Mouse (Mus musculus) sigmoid colon, adult 10 weeks (tissue): Measurements from ENCODE around the gene Rpusd3. TPM values are rescaled to one million over a fixed set of nuclear protein-coding genes. Genes with fewer than 3 reads are reported as not detected.

Source experiments
- polyA plus RNA-seq: library from polyadenylated mRNA; stranded (reverse); fragments of 350-450 nt; fragmentation: Illumina TruSeq; extraction: RNeasy Lipid Tissue Mini Kit (QIAGEN cat#74804); gene quantifications from one replicate; pipeline ENCODE4 v1.2.3, GENCODE M21; 2014; ENCODE audit warnings: low read depth, low replicate concordance

Gene Rpusd3
- polyA plus RNA-seq, result not detected

DNA sequence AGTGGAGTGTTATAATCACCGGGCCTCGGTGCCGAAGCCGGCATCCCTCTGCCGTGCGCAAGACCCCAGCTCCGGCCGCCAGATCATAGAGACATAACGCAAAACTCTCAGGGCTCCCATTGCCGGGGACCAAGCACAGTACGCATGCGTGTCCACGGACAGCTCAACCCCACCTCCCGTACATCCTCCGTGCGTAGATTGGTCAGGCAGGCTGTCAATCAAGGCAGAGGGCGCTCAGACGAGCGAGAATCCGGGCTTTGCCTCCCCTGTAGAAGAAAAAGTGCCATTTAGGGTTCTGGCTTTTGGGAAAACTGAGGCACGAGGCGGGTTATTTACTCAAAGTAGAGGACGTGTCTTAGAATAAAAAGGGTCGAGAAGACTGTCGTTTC, at the start of gene Rpusd3:
Gene Rpusd3, minus strand, starts transcription at position 142 of the 389 bp plus-strand sequence.

DNA sequence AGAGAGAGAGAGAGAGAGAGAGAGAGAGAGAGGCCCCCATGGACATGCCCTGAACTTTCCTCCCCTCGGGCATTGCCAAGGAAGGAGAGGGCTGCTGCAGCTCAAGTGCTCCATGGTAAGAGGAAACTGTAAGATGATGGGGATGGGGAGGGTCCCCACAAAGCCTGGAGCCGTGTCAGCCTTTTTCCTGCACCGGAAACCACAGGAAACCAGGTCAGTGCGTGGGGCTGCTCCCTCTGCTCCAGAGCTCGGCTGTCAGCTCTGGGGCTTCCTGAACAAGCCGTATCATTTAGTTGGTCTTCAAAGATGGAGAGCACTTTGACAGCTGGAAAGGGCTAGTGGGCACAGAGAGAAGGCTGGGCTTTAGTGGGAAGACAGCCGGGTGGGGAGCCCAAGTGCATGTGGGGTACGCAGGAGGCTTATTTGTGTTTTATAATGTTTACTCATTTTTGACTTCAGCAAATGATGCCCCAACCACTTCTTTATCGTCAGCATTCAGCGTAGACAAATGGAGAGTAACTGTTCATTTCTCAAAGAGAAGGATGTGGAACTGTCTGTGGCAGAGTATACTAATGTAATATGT, 38.9 kb upstream of the Rpusd3 start, which contains the start of gene Il17re:
Gene Il17re, plus strand, starts transcription at position 533 of the 583 bp plus-strand sequence.

DNA sequence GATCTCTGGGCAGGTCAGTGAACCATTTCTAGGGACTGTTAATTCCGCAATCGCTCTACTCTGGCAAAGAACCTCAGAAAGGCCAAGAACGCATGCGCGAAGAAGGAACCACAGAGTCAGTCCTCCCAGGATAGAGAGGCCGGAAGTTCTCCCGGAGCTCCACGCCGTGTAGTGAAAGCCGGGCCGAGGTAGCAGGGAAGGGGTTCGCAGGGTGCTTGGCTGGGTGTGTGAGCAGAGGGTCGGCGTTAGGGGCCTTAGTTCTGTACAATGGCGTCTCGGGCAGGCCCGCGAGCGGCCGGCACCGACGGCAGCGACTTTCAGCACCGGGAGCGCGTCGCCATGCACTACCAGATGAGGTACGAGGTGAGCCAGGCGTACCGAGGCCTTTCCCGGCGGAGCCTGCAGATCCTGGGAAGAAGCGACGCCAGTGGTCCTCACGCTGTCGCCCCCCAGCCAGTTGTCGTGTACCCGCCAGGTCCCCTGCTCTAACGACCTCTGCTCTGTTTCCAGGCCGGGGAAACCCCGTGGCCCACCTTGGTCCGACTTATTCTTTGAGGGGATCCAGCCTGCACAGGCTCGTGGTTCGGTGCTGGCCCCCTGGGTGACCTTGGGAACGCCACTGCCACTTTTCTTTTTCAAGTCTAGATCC, 23.4 kb upstream of the Rpusd3 start, which contains the start of gene Jagn1:
Gene Jagn1, plus strand, starts transcription at position 128 of the 649 bp plus-strand sequence.

DNA sequence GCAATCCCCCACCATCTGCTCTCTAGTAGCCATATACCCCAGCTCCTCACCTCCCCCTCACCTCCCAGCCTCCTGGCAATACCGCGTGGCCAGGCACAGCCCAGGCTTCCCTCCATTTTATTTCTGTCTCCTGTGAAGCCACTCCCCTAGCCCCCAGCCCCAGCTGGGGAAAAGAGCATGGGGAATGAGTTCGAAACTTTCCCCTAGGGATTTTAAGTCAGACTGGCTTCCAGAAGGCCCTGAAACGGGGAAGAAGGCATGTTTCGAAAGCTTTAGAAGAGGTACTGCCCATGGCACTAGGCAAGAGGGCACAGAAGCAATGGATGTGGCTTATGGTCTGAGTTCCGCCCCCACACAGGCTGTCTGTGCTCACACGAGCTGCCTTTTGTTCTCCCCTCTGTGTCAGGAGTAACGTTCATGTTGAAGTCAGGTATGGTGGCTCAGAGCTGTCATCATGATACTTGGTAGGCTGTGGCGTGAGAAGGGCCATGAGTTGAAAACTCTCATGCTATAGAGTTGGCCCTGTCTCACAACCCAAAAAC, 16.6 kb upstream of the Rpusd3 start, which contains the start of gene Cidec:
Gene Cidec, minus strand, starts transcription at position 97 of the 542 bp plus-strand sequence.

DNA sequence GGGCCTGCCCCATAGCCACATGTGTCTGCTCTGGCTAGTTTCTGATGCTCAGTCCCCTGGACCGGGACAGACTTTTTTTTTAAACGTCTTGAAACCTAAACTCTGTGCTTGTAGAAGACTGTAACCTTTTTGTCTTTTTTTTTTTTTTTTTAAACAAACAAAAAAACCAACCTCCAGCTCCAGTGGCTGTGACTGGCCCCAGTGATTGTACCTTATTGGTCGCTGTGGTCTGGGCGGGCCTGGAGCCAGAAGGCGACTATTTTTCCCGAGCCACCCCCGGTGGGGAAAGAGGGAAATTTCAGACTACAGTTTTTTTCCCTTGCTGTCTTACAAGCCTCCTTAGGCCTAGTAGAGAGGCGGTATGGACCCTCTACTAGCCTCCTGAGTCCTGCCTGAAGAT, 30.2 kb downstream of the Rpusd3 start, which contains the start of gene Ttll3:
Gene Ttll3, plus strand, starts transcription at position 301 of the 400 bp plus-strand sequence.

DNA sequence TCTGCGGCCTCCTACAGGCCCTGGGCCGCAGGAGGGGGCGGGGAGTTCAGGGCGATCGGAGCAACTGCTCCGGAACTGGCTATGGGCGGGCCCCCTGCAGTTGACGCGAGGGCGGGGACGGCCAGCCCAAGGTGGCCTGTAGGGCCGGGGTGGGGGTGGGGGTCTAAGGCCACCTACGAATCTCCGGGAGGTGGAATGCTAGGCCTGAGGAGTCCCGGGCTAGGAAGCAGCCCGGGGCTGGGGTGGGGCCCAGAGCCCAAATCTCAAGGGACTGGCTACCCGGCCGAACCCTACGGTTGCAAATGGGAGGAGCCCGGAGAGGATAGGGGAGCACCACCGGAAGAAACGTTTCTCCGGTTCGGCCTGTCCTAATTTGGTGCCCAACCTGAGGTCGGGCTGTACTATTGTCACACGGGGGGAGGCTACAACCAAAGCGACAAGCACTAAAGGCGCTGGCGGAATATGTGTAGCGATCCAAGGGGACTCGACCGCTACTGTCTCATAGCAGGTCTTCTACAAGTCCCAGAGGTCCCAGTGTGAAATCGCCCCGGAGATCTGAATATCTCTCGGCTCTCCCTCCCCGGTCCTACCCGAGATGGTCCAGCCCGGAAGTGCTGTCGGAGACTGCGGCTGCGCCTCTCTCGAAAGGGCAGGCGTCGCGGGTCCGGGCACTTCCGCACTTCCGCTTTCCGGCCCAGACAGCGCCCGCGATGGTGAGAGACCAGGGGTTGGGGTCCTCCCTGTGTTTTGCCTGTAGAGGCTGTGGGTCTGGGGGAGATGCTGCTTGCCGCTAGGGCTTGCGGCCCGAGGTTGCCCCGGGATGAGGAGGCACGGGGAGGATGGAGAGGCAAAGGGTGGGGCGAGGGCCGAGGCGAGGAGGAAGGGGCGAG, 41.4 kb downstream of the Rpusd3 start, which contains the start of the genes Tada3 and Arpc4:
Gene Tada3, minus strand, starts transcription at position 388 of the 890 bp plus-strand sequence.
Gene Arpc4, plus strand, starts transcription at position 620 of the 890 bp plus-strand sequence.

Other genes with a start within 250 kb of the Rpusd3 start
- 0.25 TPM for gene Lhfpl4, start 224.0 kb downstream of the Rpusd3 start, polyA plus RNA-seq
- gene Mtmr14, start 181.5 kb downstream of the Rpusd3 start, polyA plus RNA-seq, result 24.4 TPM
- gene Cpne9, start 137.0 kb downstream of the Rpusd3 start, polyA plus RNA-seq, result not detected
- 5.7 TPM for gene Brpf1, start 112.2 kb downstream of the Rpusd3 start, polyA plus RNA-seq
- 3.8 TPM for gene Ogg1, start 92.4 kb downstream of the Rpusd3 start, polyA plus RNA-seq
- 20.0 TPM for gene Camk1, start 75.4 kb downstream of the Rpusd3 start, polyA plus RNA-seq
- gene Tada3, start 41.5 kb downstream of the Rpusd3 start, polyA plus RNA-seq, result 2.2 TPM
- 110 TPM for gene Arpc4, start 41.2 kb downstream of the Rpusd3 start, polyA plus RNA-seq
- 3.0 TPM for gene Ttll3, start 30.1 kb downstream of the Rpusd3 start, polyA plus RNA-seq
- gene Cidec, start 16.4 kb upstream of the Rpusd3 start, polyA plus RNA-seq, result 0.69 TPM
- gene Jagn1, start 23.2 kb upstream of the Rpusd3 start, polyA plus RNA-seq, result 17.2 TPM
- gene Il17re, start 39.1 kb upstream of the Rpusd3 start, polyA plus RNA-seq, result 8.7 TPM
- 3.8 TPM for gene Il17rc, start 52.1 kb upstream of the Rpusd3 start, polyA plus RNA-seq
- gene Creld1, start 64.0 kb upstream of the Rpusd3 start, polyA plus RNA-seq, result 1.8 TPM
- gene Prrt3, start 82.6 kb upstream of the Rpusd3 start, polyA plus RNA-seq, result not detected
- 76.8 TPM for gene Emc3, start 112.3 kb upstream of the Rpusd3 start, polyA plus RNA-seq
- gene Fancd2, start 112.3 kb upstream of the Rpusd3 start, polyA plus RNA-seq, result 2.5 TPM
- not detected for gene Fancd2os, start 181.4 kb upstream of the Rpusd3 start, polyA plus RNA-seq
- 49.6 TPM for gene Brk1, start 185.4 kb upstream of the Rpusd3 start, polyA plus RNA-seq
- 24.3 TPM for gene Vhl, start 204.6 kb upstream of the Rpusd3 start, polyA plus RNA-seq
- 13.8 TPM for gene Irak2, start 219.1 kb upstream of the Rpusd3 start, polyA plus RNA-seq